Mouse (Mus musculus): ENCODE results near the gene Trrap. TPM values are rescaled to one million over a fixed set of nuclear protein-coding genes. Genes with fewer than 3 reads are reported as not detected.

The Trrap gene
- polyA plus RNA-seq, 1 experiment from 2014 or later = 29.3 TPM

DNA sequence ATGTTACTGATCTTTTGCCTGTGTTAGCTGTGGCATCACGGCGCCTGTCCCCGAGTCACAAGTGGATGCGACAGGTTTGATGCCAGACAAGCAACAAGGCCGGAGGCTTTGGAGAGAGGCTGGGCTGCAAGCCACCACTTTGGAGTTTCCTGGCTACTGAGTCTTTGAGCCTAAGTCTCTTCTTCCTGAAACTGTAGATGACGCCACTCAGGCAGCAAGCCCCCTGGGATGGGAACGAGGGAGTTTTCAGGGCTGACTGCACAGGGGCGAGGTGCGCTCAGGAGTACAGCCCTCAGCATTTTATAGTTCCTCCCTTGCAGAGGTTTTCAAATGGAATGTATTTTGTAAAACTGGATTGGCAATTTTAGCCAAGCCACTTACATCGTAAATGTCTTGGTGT, 134.3 kb downstream of the Trrap start:
- Histone ChIP-seq H3K79me2 (ENCODE audit: inconsistent target) (peaks cover 6% of the 10 kb centered on the region; the same call in 1 of the 2 replicates), H3K27ac (no peak overlapping the region), H3K4me3 (ENCODE audit: inconsistent target) (no peak overlapping the region), H3K36me3 (ENCODE audit: inconsistent target) (peaks cover 21% of the 10 kb centered on the region)
- WGBS (ENCODE audit: missing documents) = 99% methylated on average over 10 of the region's 10 CpGs

DNA sequence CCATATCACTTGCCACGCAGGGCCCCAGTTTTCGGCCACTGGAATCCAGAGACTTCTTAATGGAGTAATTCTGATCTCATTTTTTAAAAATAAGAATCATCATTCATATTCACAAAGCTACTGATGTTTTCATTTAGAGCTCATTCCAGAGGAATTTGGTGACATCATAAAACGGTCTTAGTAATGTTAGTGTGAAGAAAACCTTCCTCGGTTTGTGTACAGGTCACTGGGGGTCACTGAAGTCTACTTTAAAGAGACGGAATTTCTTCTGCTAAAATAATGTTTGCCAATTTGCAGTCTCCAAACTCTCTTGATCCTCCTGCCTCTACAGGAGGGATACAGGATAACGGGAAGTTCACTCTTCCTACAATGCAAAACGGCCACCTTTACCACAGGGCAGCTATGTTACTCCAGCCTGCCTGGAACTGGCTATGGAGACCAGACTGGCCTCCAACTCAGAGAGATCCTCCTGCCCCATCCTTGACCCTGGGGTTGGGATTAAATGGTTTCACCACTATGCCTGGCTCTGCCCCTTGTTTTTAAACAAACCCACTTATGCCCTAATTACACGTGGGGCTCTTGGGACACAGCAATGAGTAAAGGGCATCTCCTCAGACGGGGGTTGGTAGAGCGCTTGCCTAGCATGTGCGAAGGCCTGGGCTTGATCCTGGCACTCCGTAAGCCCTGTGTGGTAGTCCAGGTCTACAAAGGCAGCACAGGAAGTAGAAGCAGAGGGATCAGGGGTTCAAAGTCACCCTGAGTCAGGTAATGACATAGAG, 137.0 kb downstream of the Trrap start:
- H3K4me3 ChIP-seq (ENCODE audit: inconsistent target) = no peak overlapping the region
- H3K36me3 ChIP-seq (ENCODE audit: inconsistent target) = peaks cover 15% of the 10 kb centered on the region; the same call in 1 of the 2 replicates
- 93% methylated on average over 12 of the region's 12 CpGs for WGBS (ENCODE audit: missing documents)
- H3K27ac ChIP-seq = no peak overlapping the region
- H3K79me2 ChIP-seq (ENCODE audit: inconsistent target) = peaks cover 6% of the 10 kb centered on the region; the same call in 1 of the 2 replicates

DNA sequence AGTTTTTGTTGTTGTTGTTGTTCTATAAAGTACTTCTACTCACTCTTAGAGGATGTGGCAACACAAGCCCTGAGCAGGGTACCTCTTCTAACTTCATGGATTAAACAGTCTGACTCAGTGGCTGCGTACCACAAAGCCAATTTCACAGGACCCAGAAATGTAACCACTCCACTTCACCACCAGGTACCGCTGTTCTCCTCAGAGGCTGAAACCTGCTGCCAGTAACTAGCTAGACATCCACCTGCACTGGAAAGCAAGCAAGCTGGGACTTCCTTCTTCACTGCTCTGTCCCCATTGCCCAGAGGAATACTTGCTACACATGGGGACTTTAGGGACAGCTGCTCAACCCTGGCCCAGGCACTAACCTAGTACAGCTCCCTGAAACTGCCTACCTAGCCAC, 140.1 kb downstream of the Trrap start:
- Histone ChIP-seq H3K36me3 (ENCODE audit: inconsistent target) (no peaks in the 10 kb centered on the region), H3K79me2 (ENCODE audit: inconsistent target) (peaks cover 8% of the 10 kb centered on the region; the same call in 1 of the 2 replicates), H3K27ac (no peak overlapping the region), H3K4me3 (ENCODE audit: inconsistent target) (no peak overlapping the region)
- 92% methylated on average over 2 of the region's 2 CpGs for WGBS (ENCODE audit: missing documents)

Other genes starting within 250 kb of the Trrap start
- 0.04 TPM in 1 of 3 replicates, not detected in the others for gene Nptx2, start 221.8 kb upstream of the Trrap start, polyA plus RNA-seq (2018)
- gene Tmem130, start 5.9 kb upstream of the Trrap start, polyA plus RNA-seq (2018) = not detected in 3 replicates
- gene Smurf1, start 198.1 kb downstream of the Trrap start, polyA plus RNA-seq (2018) = 11.3 to 16.6 TPM (median 16.6 TPM) in 3 replicates

Data from macrophage (primary cell).